8 mouse cellular contexts compared by ENCODE assay signal in the genomic region with DNA sequence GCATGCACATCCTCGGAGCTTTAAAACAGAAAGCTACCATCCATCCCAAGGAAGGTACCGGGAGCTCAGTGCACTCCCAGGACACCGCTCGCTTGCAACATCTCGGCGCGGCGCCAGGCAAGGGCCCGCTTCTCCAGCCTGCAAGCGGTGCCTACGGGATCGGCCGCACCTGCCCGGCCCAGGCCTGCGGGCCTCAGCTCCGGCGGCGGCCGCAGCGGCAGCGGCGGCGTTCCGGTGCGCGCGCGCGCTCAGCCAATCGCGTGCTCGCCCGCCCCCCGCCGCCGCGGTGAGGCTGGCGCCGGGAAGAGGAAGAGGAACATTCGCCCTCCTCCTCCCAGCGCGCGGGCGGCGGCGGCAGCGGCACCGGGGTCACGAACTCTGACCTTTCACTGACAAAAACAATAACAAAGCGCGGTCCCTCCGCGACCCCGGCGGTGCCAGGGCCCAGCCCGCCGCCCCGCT. TPM values are rescaled to one million over a fixed set of nuclear protein-coding genes. Genes with fewer than 3 reads are reported as not detected.
DNase-seq lines count a peak whose midpoint lies in the region; ATAC-seq lines count a peak whose summit lies in the region.

TSS of gene Nr2c2 (plus strand) at position 261 of the 462 bp plus-strand sequence.

- peak within 1 kb of the TSS; percentile 99 for H3K9ac ChIP-seq in intestine, embryonic 16.5 days (ENCODE audit: low read depth, low read length)

- H3K4me3 ChIP-seq in intestine, embryonic 16.5 days (ENCODE audit: low read length), result peak within 1 kb of the TSS; percentile 98
- peak within 1 kb of the TSS; percentile 93 for H3K4me3 ChIP-seq in midbrain, embryonic 10.5 days

- 0% methylated on average over 30 of the region's 58 CpGs for WGBS in intestine, embryonic 16.5 days
- WGBS in midbrain, embryonic 10.5 days, result under 1% methylated on average over 51 of the region's 58 CpGs

- H3K4me1 ChIP-seq in intestine, embryonic 16.5 days (ENCODE audit: control insufficient read depth, insufficient read depth, low read length), result peaks cover 20% of the 10 kb centered on the region
- H3K4me1 ChIP-seq in midbrain, embryonic 10.5 days, result peaks cover 37% of the 10 kb centered on the region

- intact Hi-C loops in left cerebral cortex, postnatal 36 days (cut with DNase I), result loop anchor here (2.0 to 10.0 kb wide), 2 partner anchors 74 to 92 kb away; no protein-coding TSS in a partner anchor

- H3K36me3 ChIP-seq in intestine, embryonic 16.5 days (ENCODE audit: control insufficient read depth, insufficient read depth, low read length), result no peaks in the 10 kb centered on the region
- H3K36me3 ChIP-seq in midbrain, embryonic 10.5 days, result no peaks in the 10 kb centered on the region

- H3K9me3 ChIP-seq in intestine, embryonic 16.5 days (ENCODE audit: control insufficient read depth, low read length), result no peaks in the 10 kb centered on the region
- no peaks in the 10 kb centered on the region for H3K9me3 ChIP-seq in midbrain, embryonic 10.5 days (replicated peaks)

- peak within 1 kb of the TSS; percentile 100 for H3K27ac ChIP-seq in intestine, embryonic 16.5 days (ENCODE audit: low read length)
- peak within 1 kb of the TSS; percentile 98 for H3K27ac ChIP-seq in midbrain, embryonic 10.5 days (replicated peaks)

- peak within 1 kb of the TSS; percentile 81 for H3K4me2 ChIP-seq in intestine, embryonic 16.5 days (ENCODE audit: low read depth, low read length)

- peak; percentile 90 for DNase-seq in adrenal gland, postnatal 10 days
- peak; percentile 90 for DNase-seq in embryo, embryonic 9.5 days (ENCODE audit: extremely low spot score)
- DNase-seq in gastrocnemius, postnatal 4 days (ENCODE audit: low spot score in 2 of 2), result peak; percentile 75 to 88
- peak; percentile 85 to 90 for DNase-seq in left cerebral cortex, postnatal 36 days (ENCODE audit: low spot score in 2 of 2)
- peak; percentile 86 for DNase-seq in midbrain, embryonic 10.5 days (ENCODE audit: low spot score)
- DNase-seq in right cerebral cortex, postnatal 36 days (ENCODE audit: low spot score in 2 of 2), result peak; percentile 76 to 82
- DNase-seq in urinary bladder, postnatal 4 days (ENCODE audit: low spot score in 2 of 2), result peak; percentile 80 to 85

- H3K27me3 ChIP-seq in intestine, embryonic 16.5 days (replicated peaks; ENCODE audit: control insufficient read depth, insufficient read depth, low read length), result no peaks in the 10 kb centered on the region
- no peaks in the 10 kb centered on the region for H3K27me3 ChIP-seq in midbrain, embryonic 10.5 days (ENCODE audit: low read depth, poor library complexity, severe bottlenecking)

- ATAC-seq in intestine, embryonic 16.5 days, result peak; percentile 64

RNA-seq across cellular contexts. Expression of gene Nr2c2, which starts in this region (rescaled TPM):
- 10 to 100 TPM; 36.0 to 44.6 TPM for total RNA-seq in adrenal gland, postnatal 10 days (2021)
- 10 to 100 TPM; 38.0 to 41.3 TPM for total RNA-seq in gastrocnemius, postnatal 4 days (2021)
- 9.2 and 9.4 TPM in 2 replicates for polyA plus RNA-seq in intestine, embryonic 16.5 days (2015; fragmentation: Nextera tagmentation; extraction: Ambion mirVana)
- total RNA-seq in left cerebral cortex, postnatal 36 days (2021), result 10 to 100 TPM; 97.1 to 97.8 TPM
- 18.0 and 19.0 TPM in 2 replicates for polyA plus RNA-seq in midbrain, embryonic 10.5 days (2016; fragmentation: Nextera tagmentation; extraction: Ambion mirVana)

Comparison
In these comparisons a context has a peak if more than half of its experiments do, and no peak if none do; other contexts are left out.
1. Peak in every context shown above with its lines: DNase-seq, ATAC-seq, H3K4me3 ChIP-seq and H3K27ac ChIP-seq.